28 mouse cellular contexts compared by ENCODE assay signal in genomic region chr14:30877827-30878226, GRCm38 (mm10). TPM values are rescaled to one million over a fixed set of nuclear protein-coding genes. Genes with fewer than 3 reads are reported as not detected.
DNase-seq lines count a peak whose midpoint lies in the region; ATAC-seq and TF ChIP-seq lines count a peak whose summit lies in the region.
"Had no signal": no experiment of that assay in that cellular context is flagged by ENCODE, and none has a peak within 500 bp of the region (broad histone marks: within the 10 kb centered on the region; RNA-seq: fewer than 3 reads in every experiment).

No protein-coding gene starts in this region.

- H3K9me3 ChIP-seq in heart, embryonic 10.5 days: no peaks in the 10 kb centered on the region
- no peaks in the 10 kb centered on the region for H3K9me3 ChIP-seq in stomach, postnatal 0 days (ENCODE audit: control insufficient read depth, low read length)
- no peaks in the 10 kb centered on the region for H3K9me3 ChIP-seq in hindbrain, embryonic 13.5 days
- H3K9me3 ChIP-seq: forebrain, embryonic 10.5 days; forebrain, embryonic 13.5 days; hindbrain, embryonic 12.5 days had no signal

- H3K9ac ChIP-seq in heart, adult 2 months (ENCODE audit: low read depth, low read length): no peak overlapping the region
- H3K9ac ChIP-seq in stomach, postnatal 0 days (ENCODE audit: low read length): no peak overlapping the region
- H3K9ac ChIP-seq in hindbrain, embryonic 13.5 days: no peak overlapping the region
- H3K9ac ChIP-seq: forebrain, embryonic 13.5 days; hindbrain, embryonic 12.5 days had no signal

- no peak overlapping the region for H3K4me2 ChIP-seq in stomach, postnatal 0 days (replicated peaks; ENCODE audit: low read depth)
- no peak overlapping the region for H3K4me2 ChIP-seq in hindbrain, embryonic 13.5 days
- H3K4me2 ChIP-seq: forebrain, embryonic 13.5 days; heart, embryonic 11.5 days; hindbrain, embryonic 12.5 days had no signal

- WGBS in heart, adult 2 months: 97% methylated on average over 3 of the region's 3 CpGs
- 88% methylated on average over 3 of the region's 3 CpGs for whole genome bisulfite sequencing in heart, embryonic 10.5 days
- WGBS in stomach, postnatal 0 days: 89% methylated on average over 3 of the region's 3 CpGs
- 99% methylated on average over 3 of the region's 3 CpGs for WGBS in hindbrain, embryonic 13.5 days

- TF ChIP-seq EP300 in heart, adult 2 months (IDR thresholded peaks at IDR 0.05; ENCODE audit: insufficient read depth, low read depth, low read length): no peak
- TF ChIP-seq EP300 in stomach, postnatal 0 days (optimal IDR thresholded peaks at IDR 0.05): no peak

- no peaks in the 10 kb centered on the region for H3K79me3 ChIP-seq in C2C12 (ENCODE audit: low read depth)

- TF ChIP-seq POLR2A in heart, adult 2 months (IDR thresholded peaks at IDR 0.05; ENCODE audit: insufficient read depth, low read depth, low read length): no peak

- no peak overlapping the region for H3K4me3 ChIP-seq in heart, adult 2 months
- no peak overlapping the region for H3K4me3 ChIP-seq in heart, embryonic 10.5 days
- no peak overlapping the region for H3K4me3 ChIP-seq in C2C12 (ENCODE audit: insufficient read depth, poor library complexity, severe bottlenecking)
- no peak overlapping the region for H3K4me3 ChIP-seq in stomach, postnatal 0 days (ENCODE audit: low read depth, low read length)
- no peak overlapping the region for H3K4me3 ChIP-seq in hindbrain, embryonic 13.5 days
- H3K4me3 ChIP-seq: forebrain, embryonic 10.5 days; forebrain, embryonic 13.5 days; hindbrain, embryonic 12.5 days had no signal

- H3K36me3 ChIP-seq in heart, adult 2 months (ENCODE audit: control insufficient read depth, insufficient read depth, low read length): no peaks in the 10 kb centered on the region
- H3K36me3 ChIP-seq in heart, embryonic 10.5 days: peaks cover 26% of the 10 kb centered on the region
- H3K36me3 ChIP-seq in C2C12 (ENCODE audit: control insufficient read depth, insufficient read depth): peaks cover 4% of the 10 kb centered on the region
- 0 out of 2 replicates have a peak, but pooled peaks cover 3% of the 10 kb centered on the region for H3K36me3 ChIP-seq in stomach, postnatal 0 days (ENCODE audit: control insufficient read depth, insufficient read depth, low read length)
- H3K36me3 ChIP-seq in hindbrain, embryonic 13.5 days: peaks cover 52% of the 10 kb centered on the region

- DNase-seq in heart, adult 2 months: no peak
- DNase-seq in heart, embryonic 10.5 days (ENCODE audit: low spot score): no peak
- no peak for DNase-seq in stomach, postnatal 0 days (ENCODE audit: low spot score)
- DNase-seq in adrenal gland, postnatal 14 days: no peak
- DNase-seq: adrenal gland, adult 2 months; adrenal gland, postnatal 25 days; B cell, adult 2 months; cerebellum, adult 11-12 months; cerebellum, adult 8-10 months; cerebellum, postnatal 10 days; cerebellum, postnatal 36 days; gastrocnemius, postnatal 25 days; heart, adult 18-20 months; kidney, adult 18-20 months had no signal

- peak overlapping the region; percentile 85 for H3K27ac ChIP-seq in heart, adult 2 months
- H3K27ac ChIP-seq in heart, embryonic 10.5 days: no peak overlapping the region
- peak overlapping the region; percentile 81 for H3K27ac ChIP-seq in stomach, postnatal 0 days (replicated peaks)
- no peak overlapping the region for H3K27ac ChIP-seq in hindbrain, embryonic 13.5 days
- H3K27ac ChIP-seq: forebrain, embryonic 10.5 days; forebrain, embryonic 13.5 days; hindbrain, embryonic 12.5 days had no signal

- no peaks in the 10 kb centered on the region for H3K27me3 ChIP-seq in heart, adult 2 months (ENCODE audit: control insufficient read depth, insufficient read depth, low read length)
- H3K27me3 ChIP-seq in heart, embryonic 10.5 days (ENCODE audit: insufficient read depth, poor library complexity, severe bottlenecking): no peaks in the 10 kb centered on the region
- H3K27me3 ChIP-seq in C2C12 (ENCODE audit: control insufficient read depth, insufficient read depth, insufficient read length): no peaks in the 10 kb centered on the region
- no peaks in the 10 kb centered on the region for H3K27me3 ChIP-seq in stomach, postnatal 0 days (ENCODE audit: control insufficient read depth, insufficient read depth, low read length)
- no peaks in the 10 kb centered on the region for H3K27me3 ChIP-seq in hindbrain, embryonic 13.5 days
- H3K27me3 ChIP-seq: forebrain, embryonic 13.5 days; hindbrain, embryonic 12.5 days had no signal

- intact Hi-C loops in heart, adult 2 months (cut with DNase I): no loop called here

- H3K79me2 ChIP-seq in heart, adult 2 months (replicated peaks; ENCODE audit: control insufficient read depth, insufficient read depth, low read length): no peaks in the 10 kb centered on the region
- H3K79me2 ChIP-seq in C2C12 (ENCODE audit: control insufficient read depth, insufficient read depth): no peaks in the 10 kb centered on the region

- no peak for ATAC-seq in stomach, postnatal 0 days (ENCODE audit: low FRiP score, low TSS enrichment)
- ATAC-seq in hindbrain, embryonic 13.5 days (ENCODE audit: low FRiP score): no peak
- ATAC-seq: CD4-positive, CD25-positive, alpha-beta regulatory T cell, adult 4 months; forebrain, embryonic 13.5 days; forebrain, embryonic 16.5 days; hindbrain, embryonic 16.5 days; intestine, embryonic 16.5 days had no signal

- no peak overlapping the region for H3ac ChIP-seq in C2C12 (ENCODE audit: control insufficient read depth, insufficient read length, low read depth)

- peaks cover 13% of the 10 kb centered on the region for H3K4me1 ChIP-seq in heart, adult 2 months (ENCODE audit: control insufficient read depth, insufficient read depth, low read length)
- H3K4me1 ChIP-seq in heart, embryonic 10.5 days: peaks cover 59% of the 10 kb centered on the region
- H3K4me1 ChIP-seq in stomach, postnatal 0 days (replicated peaks; ENCODE audit: control insufficient read depth, insufficient read depth): no peaks in the 10 kb centered on the region
- H3K4me1 ChIP-seq in hindbrain, embryonic 13.5 days (replicated peaks): peaks cover 8% of the 10 kb centered on the region

- TF ChIP-seq CTCF in heart, adult 2 months (IDR thresholded peaks at IDR 0.05): no peak
- no peak for TF ChIP-seq CTCF in C2C12 (IDR thresholded peaks at IDR 0.05; ENCODE audit: control insufficient read depth, insufficient read depth, insufficient read length)
- TF ChIP-seq CTCF in stomach, postnatal 0 days (IDR thresholded peaks at IDR 0.05; ENCODE audit: low read depth): no peak

TF ChIP-seq in C2C12, 6 proteins besides CTCF, POLR2A, EP300 and RAD21:
- TF ChIP-seq MYOD1 (IDR thresholded peaks at IDR 0.05; ENCODE audit: control insufficient read depth, insufficient read length, low read depth): peak; percentile 80
- no peak for TF ChIP-seq CEBPB (IDR thresholded peaks at IDR 0.05; ENCODE audit: low read depth)
- peak; percentile 58 for TF ChIP-seq FOSL1 (IDR thresholded peaks at IDR 0.05; ENCODE audit: insufficient read depth, low read length, poor library complexity, severe bottlenecking)

RNA-seq across cellular contexts. Expression of gene Mustn1, which starts 1.2 kb away (rescaled TPM):
- 10 to 100 TPM; 14.4 to 15.9 TPM for total RNA-seq in heart, adult 2 months (2021)
- polyA plus RNA-seq in heart, adult 2 months (2012; rRNA removed): 13.6 and 17.7 TPM in 2 replicates
- polyA plus RNA-seq in heart, embryonic 10.5 days (2016; fragmentation: Nextera tagmentation; extraction: Ambion mirVana): 0.90 and 0.99 TPM in 2 replicates
- polyA plus RNA-seq in C2C12 (2012; fragmentation: generic; extraction: Trizol): 10.3 TPM
- polyA plus RNA-seq in stomach, postnatal 0 days (2015; fragmentation: Nextera tagmentation; extraction: Ambion mirVana): 29.2 and 32.3 TPM in 2 replicates
- 0.97 and 1.00 TPM in 2 replicates for polyA plus RNA-seq in hindbrain, embryonic 13.5 days (2015; fragmentation: Nextera tagmentation; extraction: Ambion mirVana)
- 4.4 and 6.2 TPM in 2 replicates for total RNA-seq in adrenal gland, postnatal 14 days (2021)
- total RNA-seq: hematopoietic stem cell, adult 5-6 weeks had no signal

RNA-seq across cellular contexts. Expression of gene Itih4, which starts 8.4 kb away (rescaled TPM):
- total RNA-seq in heart, adult 2 months (2021): 1 to 10 TPM; 7.1 to 7.3 TPM
- 4.7 and 7.0 TPM in 2 replicates for polyA plus RNA-seq in heart, adult 2 months (2012; rRNA removed)
- polyA plus RNA-seq in heart, embryonic 10.5 days (2016; fragmentation: Nextera tagmentation; extraction: Ambion mirVana): 0.40 TPM in 1 of 2 replicates, not detected in the other
- polyA plus RNA-seq in C2C12 (2012; fragmentation: generic; extraction: Trizol): 0.11 TPM
- 1.2 and 2.4 TPM in 2 replicates for polyA plus RNA-seq in stomach, postnatal 0 days (2015; fragmentation: Nextera tagmentation; extraction: Ambion mirVana)
- not detected in 2 replicates for polyA plus RNA-seq in hindbrain, embryonic 13.5 days (2015; fragmentation: Nextera tagmentation; extraction: Ambion mirVana)
- total RNA-seq in adrenal gland, postnatal 14 days (2021): 17.0 and 261 TPM in 2 replicates
- total RNA-seq: gastrocnemius, postnatal 25 days; hematopoietic stem cell, adult 5-6 weeks; MEL had no signal
- polyA plus RNA-seq: CD4-positive, CD25-positive, alpha-beta regulatory T cell, adult 4 months; embryonic facial prominence, embryonic 11.5 days; embryonic facial prominence, embryonic 14.5 days; forebrain, embryonic 10.5 days; forebrain, embryonic 13.5 days; forebrain, embryonic 16.5 days; heart, embryonic 11.5 days; hindbrain, embryonic 16.5 days had no signal

RNA-seq across cellular contexts. Expression of gene Itih3, which starts 45.7 kb away (rescaled TPM):
- under 1 TPM; 0.82 to 0.86 TPM for total RNA-seq in heart, adult 2 months (2021)
- polyA plus RNA-seq in heart, adult 2 months (2012; rRNA removed): 0.25 and 0.44 TPM in 2 replicates
- polyA plus RNA-seq in heart, embryonic 10.5 days (2016; fragmentation: Nextera tagmentation; extraction: Ambion mirVana): 0.64 and 5.0 TPM in 2 replicates
- 0.01 TPM for polyA plus RNA-seq in C2C12 (2012; fragmentation: generic; extraction: Trizol)
- 2.1 and 5.1 TPM in 2 replicates for polyA plus RNA-seq in stomach, postnatal 0 days (2015; fragmentation: Nextera tagmentation; extraction: Ambion mirVana)
- 1.0 and 1.3 TPM in 2 replicates for polyA plus RNA-seq in hindbrain, embryonic 13.5 days (2015; fragmentation: Nextera tagmentation; extraction: Ambion mirVana)
- 7.8 and 111 TPM in 2 replicates for total RNA-seq in adrenal gland, postnatal 14 days (2021)
- total RNA-seq: hematopoietic stem cell, adult 5-6 weeks; MEL had no signal
- polyA plus RNA-seq: CD4-positive, CD25-positive, alpha-beta regulatory T cell, adult 4 months had no signal

RNA-seq across cellular contexts. Expression of gene Tmem110, which starts 52.4 kb away (rescaled TPM):
- 1 to 10 TPM; 7.3 to 9.4 TPM for total RNA-seq in heart, adult 2 months (2021)
- polyA plus RNA-seq in heart, adult 2 months (2012; rRNA removed): 13.1 and 14.3 TPM in 2 replicates
- 18.3 and 25.1 TPM in 2 replicates for polyA plus RNA-seq in heart, embryonic 10.5 days (2016; fragmentation: Nextera tagmentation; extraction: Ambion mirVana)
- 15.7 TPM for polyA plus RNA-seq in C2C12 (2012; fragmentation: generic; extraction: Trizol)
- polyA plus RNA-seq in stomach, postnatal 0 days (2015; fragmentation: Nextera tagmentation; extraction: Ambion mirVana): 22.2 and 24.0 TPM in 2 replicates
- polyA plus RNA-seq in hindbrain, embryonic 13.5 days (2015; fragmentation: Nextera tagmentation; extraction: Ambion mirVana): 20.6 and 22.6 TPM in 2 replicates
- total RNA-seq in adrenal gland, postnatal 14 days (2021): 18.1 and 19.3 TPM in 2 replicates

Comparison
In these comparisons a context has a peak if more than half of its experiments do, and no peak if none do; other contexts are left out.
1. H3K27ac ChIP-seq: peak in heart, adult 2 months (single experiment) and stomach, postnatal 0 days (single experiment); none in heart, embryonic 10.5 days (single experiment) and hindbrain, embryonic 13.5 days (single experiment).